Comparison of ENCODE assay signal across 9 mouse cellular contexts in the genomic region with DNA sequence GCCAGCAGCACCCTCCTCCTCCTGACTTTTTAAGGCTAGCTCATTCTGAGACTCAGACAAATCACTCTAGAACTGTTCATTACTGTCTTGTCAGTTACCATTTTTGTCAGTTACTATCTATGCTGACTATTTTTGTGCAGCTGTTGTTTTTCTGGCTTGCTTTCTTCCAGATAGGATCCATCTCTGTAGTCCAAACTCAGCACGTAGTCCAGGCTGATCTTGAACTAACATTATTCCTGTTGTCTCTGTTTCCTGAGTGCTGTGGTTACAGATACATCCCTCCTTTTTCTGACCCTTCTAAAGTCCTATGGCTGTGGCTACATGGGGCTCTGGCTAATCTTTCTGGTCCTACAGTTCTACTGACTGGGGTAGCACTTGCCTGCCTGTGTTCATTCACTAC. TPM values are rescaled to one million over a fixed set of nuclear protein-coding genes. Genes with fewer than 3 reads are reported as not detected.
A peak's percentile ranks its signal among the peaks of the same experiment; 100 is the strongest.
DNase-seq lines count a peak whose midpoint lies in the region; ATAC-seq and TF ChIP-seq lines count a peak whose summit lies in the region.
"Had no signal": no experiment of that assay in that cellular context is flagged by ENCODE, and none has a peak within 500 bp of the region (broad histone marks: within the 10 kb centered on the region; RNA-seq: fewer than 3 reads in every experiment).

No protein-coding gene starts in this region.

- WGBS in lung, embryonic 16.5 days = 68% methylated on average over 1 of the region's 1 CpGs
- 94% methylated on average over 1 of the region's 1 CpGs for WGBS in forebrain, embryonic 12.5 days
- WGBS in limb, embryonic 13.5 days = 89% methylated on average over 1 of the region's 1 CpGs
- whole genome bisulfite sequencing in small intestine, adult 2 months = 76% methylated on average over 1 of the region's 1 CpGs

- H3K27ac ChIP-seq in lung, embryonic 16.5 days (ENCODE audit: low read length) = no peak overlapping the region
- no peak overlapping the region for H3K27ac ChIP-seq in forebrain, embryonic 12.5 days
- H3K27ac ChIP-seq in limb, embryonic 13.5 days = no peak overlapping the region
- no peak overlapping the region for H3K27ac ChIP-seq in small intestine, adult 2 months (ENCODE audit: insufficient read depth, low read depth, low read length)

- H3K4me2 ChIP-seq in lung, embryonic 16.5 days (ENCODE audit: low read depth, low read length) = peak overlapping the region; percentile 91
- H3K4me2 ChIP-seq in forebrain, embryonic 12.5 days = peak overlapping the region; percentile 91
- peak overlapping the region; percentile 88 for H3K4me2 ChIP-seq in limb, embryonic 13.5 days (replicated peaks)

- no peak for DNase-seq in lung, postnatal 10 days
- DNase-seq in layer of hippocampus, adult 9-10 months (ENCODE audit: low spot score) = no peak
- DNase-seq in yolk sac, embryonic 10.5 days (ENCODE audit: low spot score) = no peak
- no peak for DNase-seq in T-cell, adult 2 months (ENCODE audit: low spot score)
- DNase-seq: right cerebral cortex, postnatal 14 days had no signal

- no peak for TF ChIP-seq POLR2A in small intestine, adult 2 months (IDR thresholded peaks at IDR 0.05; ENCODE audit: low read depth, low read length)

- peaks cover 21% of the 10 kb centered on the region for H3K27me3 ChIP-seq in lung, embryonic 16.5 days (ENCODE audit: control insufficient read depth, insufficient read depth, low read depth, low read length)
- peaks cover 36% of the 10 kb centered on the region for H3K27me3 ChIP-seq in forebrain, embryonic 12.5 days
- H3K27me3 ChIP-seq in limb, embryonic 13.5 days = peaks cover 37% of the 10 kb centered on the region
- H3K27me3 ChIP-seq in small intestine, adult 2 months (ENCODE audit: control insufficient read depth, insufficient read depth, low read length) = peaks cover 12% of the 10 kb centered on the region

- H3K9ac ChIP-seq in lung, embryonic 16.5 days (ENCODE audit: low read length) = peak overlapping the region; percentile 97
- peak overlapping the region; percentile 97 for H3K9ac ChIP-seq in forebrain, embryonic 12.5 days
- peak overlapping the region; percentile 97 for H3K9ac ChIP-seq in limb, embryonic 13.5 days

- ATAC-seq in lung, embryonic 16.5 days (ENCODE audit: low read depth) = no peak
- no peak for ATAC-seq in forebrain, embryonic 12.5 days (ENCODE audit: low FRiP score)
- ATAC-seq in limb, embryonic 13.5 days (ENCODE audit: low FRiP score, low read depth) = no peak

- no peak for TF ChIP-seq CTCF in small intestine, adult 2 months (IDR thresholded peaks at IDR 0.05; ENCODE audit: extremely low read depth, insufficient read length, insufficient replicate concordance, low read depth, low read length)

- H3K4me3 ChIP-seq in lung, embryonic 16.5 days (ENCODE audit: low read length) = peak overlapping the region; percentile 83; the same call in 1 of the 2 replicates
- peak overlapping the region; percentile 78 for H3K4me3 ChIP-seq in forebrain, embryonic 12.5 days (replicated peaks)
- H3K4me3 ChIP-seq in limb, embryonic 13.5 days = peak overlapping the region; percentile 81
- H3K4me3 ChIP-seq in small intestine, adult 2 months (ENCODE audit: low read depth, low read length) = peak overlapping the region; percentile 86; the same call in 1 of the 2 replicates

- peaks cover 29% of the 10 kb centered on the region for H3K4me1 ChIP-seq in lung, embryonic 16.5 days (replicated peaks; ENCODE audit: control insufficient read depth, insufficient read depth, low read length)
- peaks cover 41% of the 10 kb centered on the region for H3K4me1 ChIP-seq in forebrain, embryonic 12.5 days
- H3K4me1 ChIP-seq in limb, embryonic 13.5 days = peaks cover 44% of the 10 kb centered on the region
- H3K4me1 ChIP-seq in small intestine, adult 2 months (ENCODE audit: control insufficient read depth, insufficient read depth, insufficient read length, low read length) = peaks cover 23% of the 10 kb centered on the region

- peaks cover 8% of the 10 kb centered on the region for H3K9me3 ChIP-seq in lung, embryonic 16.5 days (ENCODE audit: control insufficient read depth, low read length)
- 0 out of 2 replicates have a peak, but pooled peaks cover 5% of the 10 kb centered on the region for H3K9me3 ChIP-seq in forebrain, embryonic 12.5 days
- 0 out of 2 replicates have a peak, but pooled peaks cover 6% of the 10 kb centered on the region for H3K9me3 ChIP-seq in limb, embryonic 13.5 days

- H3K36me3 ChIP-seq in lung, embryonic 16.5 days (ENCODE audit: control insufficient read depth, insufficient read depth, low read length) = peaks cover 14% of the 10 kb centered on the region
- peaks cover 17% of the 10 kb centered on the region for H3K36me3 ChIP-seq in forebrain, embryonic 12.5 days (replicated peaks)
- H3K36me3 ChIP-seq in limb, embryonic 13.5 days = peaks cover 17% of the 10 kb centered on the region
- H3K36me3 ChIP-seq in small intestine, adult 2 months (ENCODE audit: control insufficient read depth, insufficient read depth, low read length) = peaks cover 10% of the 10 kb centered on the region; the same call in 1 of the 2 replicates

RNA-seq across cellular contexts. Expression of gene Ube2m, which starts 1.1 kb away (rescaled TPM):
- 25.8 and 31.6 TPM in 2 replicates for polyA plus RNA-seq in lung, embryonic 16.5 days (2015; fragmentation: Nextera tagmentation; extraction: Ambion mirVana)
- polyA plus RNA-seq in forebrain, embryonic 12.5 days (2016; fragmentation: Nextera tagmentation; extraction: Ambion mirVana) = 107 and 154 TPM in 2 replicates
- polyA plus RNA-seq in limb, embryonic 13.5 days (2015; fragmentation: Nextera tagmentation; extraction: Ambion mirVana) = 100 and 114 TPM in 2 replicates
- polyA plus RNA-seq in small intestine, adult 2 months (2012; rRNA removed) = 56.0 and 93.7 TPM in 2 replicates

RNA-seq across cellular contexts. Expression of gene Chmp2a, which starts 4.6 kb away (rescaled TPM):
- polyA plus RNA-seq in lung, embryonic 16.5 days (2015; fragmentation: Nextera tagmentation; extraction: Ambion mirVana) = 157 and 173 TPM in 2 replicates
- polyA plus RNA-seq in forebrain, embryonic 12.5 days (2016; fragmentation: Nextera tagmentation; extraction: Ambion mirVana) = 127 and 132 TPM in 2 replicates
- 127 and 133 TPM in 2 replicates for polyA plus RNA-seq in limb, embryonic 13.5 days (2015; fragmentation: Nextera tagmentation; extraction: Ambion mirVana)
- 58.3 and 102 TPM in 2 replicates for polyA plus RNA-seq in small intestine, adult 2 months (2012; rRNA removed)

RNA-seq across cellular contexts. Expression of gene Mzf1, which starts 15.4 kb away (rescaled TPM):
- polyA plus RNA-seq in lung, embryonic 16.5 days (2015; fragmentation: Nextera tagmentation; extraction: Ambion mirVana) = 4.2 and 5.1 TPM in 2 replicates
- polyA plus RNA-seq in forebrain, embryonic 12.5 days (2016; fragmentation: Nextera tagmentation; extraction: Ambion mirVana) = 5.3 and 5.4 TPM in 2 replicates
- polyA plus RNA-seq in limb, embryonic 13.5 days (2015; fragmentation: Nextera tagmentation; extraction: Ambion mirVana) = 3.2 and 3.8 TPM in 2 replicates
- 0.66 and 0.95 TPM in 2 replicates for polyA plus RNA-seq in small intestine, adult 2 months (2012; rRNA removed)

RNA-seq across cellular contexts. Expression of gene Zbtb45, which starts 29.3 kb away (rescaled TPM):
- polyA plus RNA-seq in lung, embryonic 16.5 days (2015; fragmentation: Nextera tagmentation; extraction: Ambion mirVana) = 28.1 and 28.2 TPM in 2 replicates
- polyA plus RNA-seq in forebrain, embryonic 12.5 days (2016; fragmentation: Nextera tagmentation; extraction: Ambion mirVana) = 34.9 and 35.9 TPM in 2 replicates
- polyA plus RNA-seq in limb, embryonic 13.5 days (2015; fragmentation: Nextera tagmentation; extraction: Ambion mirVana) = 28.0 and 29.6 TPM in 2 replicates
- polyA plus RNA-seq in small intestine, adult 2 months (2012; rRNA removed) = 22.1 and 46.2 TPM in 2 replicates

RNA-seq across cellular contexts. Expression of gene Trim28, which starts 40.3 kb away (rescaled TPM):
- 190 and 195 TPM in 2 replicates for polyA plus RNA-seq in lung, embryonic 16.5 days (2015; fragmentation: Nextera tagmentation; extraction: Ambion mirVana)
- 370 and 396 TPM in 2 replicates for polyA plus RNA-seq in forebrain, embryonic 12.5 days (2016; fragmentation: Nextera tagmentation; extraction: Ambion mirVana)
- polyA plus RNA-seq in limb, embryonic 13.5 days (2015; fragmentation: Nextera tagmentation; extraction: Ambion mirVana) = 316 and 329 TPM in 2 replicates
- polyA plus RNA-seq in small intestine, adult 2 months (2012; rRNA removed) = 101 and 195 TPM in 2 replicates
